Mouse (Mus musculus) midbrain, embryonic 11.5 days (tissue): ENCODE measurements at regions not wholly inside any gene's neighbourhood (a gene's known extent, or its start where the extent isn't known, plus 50 kb on each side); places are given as distances from the start of the nearest gene placed in this dataset.

ENCODE experiments used
- ATAC-seq: fragments of 200-750 bp; cut with Nextera tagmentation; 2 replicates; pipeline ENCODE4 v1.8.0; 2017; ENCODE audit warnings: moderate TSS enrichment, moderate library complexity; ENCODE audit not compliant: low FRiP score
- DNase-seq: peaks from one replicate; pipeline ENCODE4 v3.0.0; 2015; ENCODE audit warnings: low spot score; ENCODE audit errors: missing footprints
- H3K27ac ChIP-seq: fragments of 300-500 bp; sonication (generic); 2 replicates; pipeline ENCODE4 v1.5.1; 2014; ENCODE audit warnings: low read depth, low read length
- H3K27me3 ChIP-seq: fragments of 300-500 bp; sonication (generic); 2 replicates; pipeline ENCODE4 v1.6.1; 2014; ENCODE audit warnings: mild to moderate bottlenecking, low read length, moderate library complexity, mixed read lengths; ENCODE audit not compliant: control insufficient read depth, insufficient read depth
- H3K36me3 ChIP-seq: fragments of 300-500 bp; sonication (generic); 2 replicates; pipeline ENCODE4 v1.6.1; 2014; ENCODE audit warnings: mild to moderate bottlenecking, low read length, moderate library complexity, mixed read lengths; ENCODE audit not compliant: control insufficient read depth, insufficient read depth
- H3K4me1 ChIP-seq: fragments of 300-500 bp; sonication (generic); 2 replicates; pipeline ENCODE4 v1.6.1; 2014; ENCODE audit warnings: low read length; ENCODE audit not compliant: control insufficient read depth, insufficient read depth
- H3K4me2 ChIP-seq: fragments of 300-500 bp; sonication (generic); 2 replicates; pipeline ENCODE4 v1.6.1; 2014; ENCODE audit warnings: mild to moderate bottlenecking, moderate library complexity
- H3K4me3 ChIP-seq: fragments of 300-500 bp; sonication (generic); 2 replicates; pipeline ENCODE4 v1.5.1; 2014; ENCODE audit warnings: low read depth, low read length
- H3K9ac ChIP-seq: fragments of 300-500 bp; sonication (generic); 2 replicates; pipeline ENCODE4 v1.6.1; 2014; ENCODE audit warnings: low read length
- H3K9me3 ChIP-seq: fragments of 300-500 bp; sonication (generic); 2 replicates; pipeline ENCODE4 v1.6.1; 2016; ENCODE audit warnings: low read length; ENCODE audit not compliant: control insufficient read depth
- WGBS: fragments of 180-500 bp; shearing (Covaris S2); extraction: QIAGEN DNeasy Blood & Tissue Kit; methylation state at CpG from one replicate; pipeline ENCODE4 v1.1.7; 2014; 5-methylcytosine and 5-hydroxymethylcytosine counted together

DNA sequence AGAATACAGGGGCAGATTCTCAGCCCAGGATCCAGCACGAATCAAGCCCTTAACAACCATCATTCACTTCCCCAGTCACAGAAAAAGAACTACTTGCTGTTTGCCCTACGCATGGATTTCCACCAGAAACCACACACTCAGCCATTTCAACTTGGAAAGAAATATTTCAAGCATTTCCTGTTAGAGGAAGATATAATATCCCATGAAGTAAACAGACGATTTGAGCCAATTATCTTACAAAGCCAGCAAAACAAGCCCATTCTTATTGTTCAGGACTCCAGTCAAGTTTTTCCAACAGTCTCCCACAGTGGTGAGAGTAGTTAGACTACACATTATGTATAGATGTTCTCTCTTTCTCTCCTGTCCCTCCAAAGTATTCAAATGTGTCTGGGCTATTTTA is 324.1 kb downstream of the Rnd3 start:
- Histone ChIP-seq H3K4me3 (no peak overlapping the region), H3K4me2 (no peak overlapping the region), H3K9ac (no peak overlapping the region), H3K4me1 (no peaks in the 10 kb centered on the region), H3K36me3 (no peaks in the 10 kb centered on the region), H3K9me3 (no peaks in the 10 kb centered on the region), H3K27me3 (no peaks in the 10 kb centered on the region), H3K27ac (no peak overlapping the region)
- ATAC-seq (no peak), DNase-seq (no peak)
- 77% methylated on average over 3 of the region's 3 CpGs for WGBS

GRCm38 (mm10) chr2:50822738-50823137 is 326.2 kb downstream of the Rnd3 start:
- Histone ChIP-seq H3K4me2 (no peak overlapping the region), H3K4me3 (no peak overlapping the region), H3K9ac (no peak overlapping the region), H3K27ac (no peak overlapping the region), H3K27me3 (no peaks in the 10 kb centered on the region), H3K36me3 (no peaks in the 10 kb centered on the region), H3K4me1 (no peaks in the 10 kb centered on the region), H3K9me3 (no peaks in the 10 kb centered on the region)
- DNase-seq (peak; percentile 64), ATAC-seq (no peak)

DNA sequence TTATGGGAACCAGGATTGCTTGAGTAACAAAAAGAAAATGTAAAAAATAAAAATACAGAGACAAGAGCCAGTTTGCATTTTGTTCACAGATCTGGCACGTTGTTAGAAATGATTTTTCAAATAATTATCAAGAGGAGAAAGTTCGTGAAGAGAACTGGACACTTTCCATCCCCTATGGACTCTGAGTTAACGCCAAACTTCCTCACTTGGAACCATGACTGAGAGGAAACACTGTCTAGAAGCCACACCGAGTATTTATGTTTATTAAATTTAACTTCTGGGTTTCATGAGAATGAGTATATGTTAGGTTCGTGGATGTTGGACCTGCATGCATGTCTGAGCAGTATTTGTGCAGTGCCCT is 329.6 kb downstream of the Rnd3 start:
- H3K27ac ChIP-seq, result no peak overlapping the region
- DNase-seq (no peak), ATAC-seq (no peak)
- no peak overlapping the region for H3K4me3 ChIP-seq
- no peak overlapping the region for H3K4me2 ChIP-seq
- WGBS, result 92% methylated on average over 5 of the region's 5 CpGs
- H3K9ac ChIP-seq, result no peak overlapping the region
- no peaks in the 10 kb centered on the region for H3K36me3 ChIP-seq
- no peaks in the 10 kb centered on the region for H3K4me1 ChIP-seq
- no peaks in the 10 kb centered on the region for H3K27me3 ChIP-seq
- H3K9me3 ChIP-seq, result no peaks in the 10 kb centered on the region

DNA sequence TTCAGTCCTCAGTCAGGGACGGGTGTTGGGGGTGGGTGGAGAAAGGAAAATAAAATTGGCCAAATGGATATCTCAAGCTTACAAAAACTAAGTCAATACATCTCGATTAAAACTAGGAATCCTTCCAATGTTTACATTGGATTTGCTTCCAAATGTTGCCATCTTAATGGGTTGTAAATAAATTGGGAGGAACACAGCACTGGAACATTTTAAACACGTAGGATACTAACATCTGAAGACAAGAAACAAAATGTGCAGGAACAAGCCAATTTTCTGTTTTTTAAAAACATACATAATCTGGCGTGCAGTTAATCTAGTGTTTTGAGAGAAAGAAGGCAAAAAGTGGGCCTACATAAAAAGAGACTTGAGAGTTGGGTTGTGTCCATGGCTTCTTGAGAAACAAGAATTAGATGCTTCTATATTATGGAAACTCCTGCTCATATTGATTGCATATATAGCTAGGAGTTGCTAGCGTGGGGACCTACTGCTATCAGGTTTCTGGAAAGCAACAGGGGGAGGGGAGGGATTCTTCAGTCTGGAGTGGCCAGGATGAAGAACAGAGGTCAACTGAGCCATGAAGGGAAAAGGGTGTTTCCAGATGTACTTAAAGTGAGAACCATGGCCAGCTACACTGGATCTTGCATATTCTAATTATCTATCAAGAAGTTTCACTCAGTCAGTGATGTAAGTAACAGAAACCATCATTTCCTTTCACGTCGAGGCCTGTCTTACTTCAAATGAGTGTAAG is 330.2 kb downstream of the Rnd3 start:
- H3K4me3 ChIP-seq, result no peak overlapping the region
- H3K36me3 ChIP-seq, result no peaks in the 10 kb centered on the region
- H3K9me3 ChIP-seq, result no peaks in the 10 kb centered on the region
- WGBS, result 88% methylated on average over 7 of the region's 7 CpGs
- DNase-seq (no peak), ATAC-seq (no peak)
- H3K4me1 ChIP-seq, result no peaks in the 10 kb centered on the region
- H3K27me3 ChIP-seq, result no peaks in the 10 kb centered on the region
- H3K27ac ChIP-seq, result no peak overlapping the region
- H3K4me2 ChIP-seq, result no peak overlapping the region
- no peak overlapping the region for H3K9ac ChIP-seq

GRCm38 (mm10) chr2:50816364-50816763 is 332.5 kb downstream of the Rnd3 start:
- 80% methylated on average over 5 of the region's 5 CpGs for WGBS
- Histone ChIP-seq H3K27ac (no peak overlapping the region), H3K27me3 (no peaks in the 10 kb centered on the region), H3K9ac (no peak overlapping the region), H3K4me2 (no peak overlapping the region), H3K9me3 (no peaks in the 10 kb centered on the region), H3K36me3 (no peaks in the 10 kb centered on the region), H3K4me3 (no peak overlapping the region), H3K4me1 (peaks cover 8% of the 10 kb centered on the region)
- no peak for DNase-seq
- no peak for ATAC-seq

- Histone ChIP-seq H3K4me3 (no peak overlapping the region), H3K9me3 (no peaks in the 10 kb centered on the region), H3K4me2 (no peak overlapping the region), H3K27me3 (no peaks in the 10 kb centered on the region), H3K36me3 (no peaks in the 10 kb centered on the region), H3K27ac (no peak overlapping the region), H3K9ac (no peak overlapping the region), H3K4me1 (peaks cover 17% of the 10 kb centered on the region)
- WGBS, result 67% methylated on average over 3 of the region's 3 CpGs
- DNase-seq (peak; percentile 79), ATAC-seq (no peak)
These were observed 333.4 kb downstream of the Rnd3 start for GRCm38 (mm10) chr2:50815541-50815940.

DNA sequence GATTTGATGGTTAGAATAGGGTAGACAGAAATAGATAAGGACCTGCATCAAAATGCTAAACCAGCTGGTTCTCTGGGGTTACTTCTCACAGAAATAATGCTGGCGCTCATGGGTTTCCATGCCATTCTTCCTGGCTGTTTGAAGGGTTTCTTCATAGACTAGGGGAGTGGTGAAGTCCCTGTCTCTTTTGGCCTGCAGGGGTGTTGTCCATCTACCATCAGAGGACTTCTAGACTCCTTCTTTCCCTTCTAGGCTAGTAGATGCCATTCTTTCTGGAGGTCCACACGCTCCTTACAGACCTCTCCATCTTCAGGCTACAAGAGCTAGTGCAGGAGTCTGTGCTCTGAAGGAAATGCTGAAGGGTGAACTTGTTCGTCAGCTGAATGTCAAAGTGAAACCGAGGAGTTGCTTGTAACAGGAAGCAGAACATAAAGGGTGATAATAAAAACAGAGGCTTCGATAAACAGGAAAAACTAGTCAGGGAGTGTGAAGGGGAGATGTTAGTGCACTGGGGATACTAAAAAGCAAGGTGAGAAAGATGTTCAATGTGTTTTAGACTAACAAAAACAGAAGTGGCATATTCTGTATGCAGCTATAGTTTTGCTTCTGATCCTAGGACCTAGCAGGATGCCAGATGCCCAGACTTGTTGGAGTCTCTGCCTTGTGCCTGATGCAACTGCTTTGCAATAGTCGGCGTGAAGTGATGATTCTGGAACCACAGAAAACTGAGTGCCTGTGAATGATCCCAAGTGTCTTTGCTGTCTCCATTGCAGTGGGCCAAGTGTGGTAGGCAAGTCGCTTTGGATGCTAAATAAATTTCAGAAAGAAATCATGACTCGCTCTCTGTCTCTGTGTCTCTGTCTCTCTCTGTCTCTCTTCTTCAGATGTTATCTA is 335.1 kb downstream of the Rnd3 start:
- H3K4me3 ChIP-seq, result no peak overlapping the region
- peaks cover 23% of the 10 kb centered on the region for H3K4me1 ChIP-seq
- no peaks in the 10 kb centered on the region for H3K9me3 ChIP-seq
- WGBS, result 92% methylated on average over 9 of the region's 9 CpGs
- no peak overlapping the region for H3K4me2 ChIP-seq
- no peaks in the 10 kb centered on the region for H3K27me3 ChIP-seq
- H3K27ac ChIP-seq, result no peak overlapping the region
- no peaks in the 10 kb centered on the region for H3K36me3 ChIP-seq
- no peak for ATAC-seq
- H3K9ac ChIP-seq, result no peak overlapping the region
- DNase-seq, result peak; percentile 26

DNA sequence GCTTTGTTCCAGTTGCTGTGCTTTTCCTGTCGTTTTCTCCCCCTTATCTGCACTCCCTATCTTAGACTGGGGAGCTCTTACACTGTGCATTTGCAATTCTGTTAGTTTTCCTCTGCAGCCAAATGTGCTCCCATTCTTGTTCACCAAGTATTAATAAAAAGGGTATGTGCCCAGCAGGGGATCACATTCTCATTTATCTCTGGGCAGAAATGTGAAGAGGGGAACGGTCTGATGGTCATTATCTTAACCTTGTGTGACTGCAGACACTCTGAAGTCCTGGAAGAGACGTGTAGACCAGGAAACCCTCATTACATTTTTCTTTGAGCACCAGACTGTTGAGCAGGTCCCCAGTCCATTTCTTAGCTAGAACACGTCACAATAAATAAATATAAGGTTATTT is 336.6 kb downstream of the Rnd3 start:
- DNase-seq (no peak), ATAC-seq (no peak)
- no peaks in the 10 kb centered on the region for H3K27me3 ChIP-seq
- H3K4me3 ChIP-seq, result no peak overlapping the region
- no peaks in the 10 kb centered on the region for H3K36me3 ChIP-seq
- H3K27ac ChIP-seq, result no peak overlapping the region; the same call in 1 of the 2 replicates
- peaks cover 23% of the 10 kb centered on the region for H3K4me1 ChIP-seq
- no peak overlapping the region for H3K4me2 ChIP-seq
- WGBS, result 45% methylated on average over 4 of the region's 4 CpGs
- no peaks in the 10 kb centered on the region for H3K9me3 ChIP-seq
- no peak overlapping the region for H3K9ac ChIP-seq

DNA sequence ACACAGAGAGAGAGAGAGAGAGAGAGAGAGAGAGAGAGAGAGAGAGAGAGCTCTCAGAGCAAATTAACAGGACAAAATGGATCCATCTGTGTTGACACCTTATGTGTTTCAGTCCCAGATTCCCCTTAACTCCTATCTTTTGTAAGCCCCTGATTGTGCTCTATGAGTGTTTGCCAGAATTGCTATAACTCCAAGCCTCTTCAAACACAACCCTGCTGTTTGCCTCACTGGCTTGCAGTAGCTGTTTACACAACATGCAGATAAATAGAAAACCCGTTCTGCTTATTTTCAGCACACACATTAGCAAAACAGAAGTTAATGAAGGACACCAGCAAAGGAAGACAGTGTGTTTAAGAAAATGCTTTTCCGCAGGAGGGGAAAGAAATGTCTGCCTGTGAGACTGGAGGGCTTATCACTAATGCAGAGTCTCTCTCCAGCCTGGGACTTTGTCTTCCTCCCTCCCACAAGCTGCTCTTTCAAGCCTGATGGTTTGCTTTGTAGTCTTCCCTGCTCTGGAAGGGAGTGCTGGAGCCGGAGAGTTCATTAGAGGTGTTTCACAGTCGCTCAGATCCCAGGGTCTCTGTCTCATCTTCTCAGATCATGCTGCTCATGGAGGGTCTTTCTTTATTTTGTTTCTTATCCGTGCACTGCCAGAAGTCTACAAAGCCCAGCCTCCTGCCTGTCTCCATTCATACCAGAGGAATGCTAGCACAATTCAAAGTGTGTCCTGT is 338.4 kb downstream of the Rnd3 start:
- Histone ChIP-seq H3K27me3 (no peaks in the 10 kb centered on the region), H3K9ac (peak overlapping the region; percentile 31), H3K27ac (peak overlapping the region; percentile 83), H3K4me2 (peak overlapping the region; percentile 19; the same call in 1 of the 2 replicates), H3K36me3 (no peaks in the 10 kb centered on the region), H3K9me3 (no peaks in the 10 kb centered on the region), H3K4me3 (no peak overlapping the region), H3K4me1 (peaks cover 23% of the 10 kb centered on the region)
- peak; percentile 83 for ATAC-seq
- peak; percentile 92 for DNase-seq
- 3% methylated on average over 5 of the region's 5 CpGs for WGBS
